Mouse (Mus musculus) Patski (cell line): ENCODE measurements at regions not wholly inside any gene's neighbourhood (a gene's known extent, or its start where the extent isn't known, plus 50 kb on each side); places are given as distances from the start of the nearest gene placed in this dataset.

Experiments used
- ATAC-seq: fragments of 100-300 bp; one replicate; pipeline ENCODE4 v1.8.0; 2021
- CTCF ChIA-PET: fragments of 350-600 bp; sonication (Branson Sonifier 250); formaldehyde crosslinking; loops from one replicate; lab custom pipeline; 2022; ENCODE audit warnings: inconsistent platforms; lab: Charles Lee
- POLR2A ChIA-PET: fragments of 350-600 bp; sonication (Branson Sonifier 250); formaldehyde crosslinking; loops from one replicate; lab custom pipeline; 2022; ENCODE audit warnings: antibody characterized with exemption, inconsistent platforms; lab: Charles Lee
- DNase-seq: peaks from one replicate; pipeline ENCODE4 v3.0.0-alpha.2; 2011; ENCODE audit warnings: low read depth, low spot score
- H3K27me3 ChIP-seq: fragments of 371-371 bp; one replicate; pipeline ENCODE4 v1.5.1; 2021
- CTCF ChIP-seq: fragments of 100-300 bp; IDR thresholded peaks from one replicate; pipeline ENCODE4 v1.5.1; 2021
- in situ Hi-C: fragments of 300-500 bp; cut with MboI; formaldehyde crosslinking; loops from 3 replicates; pipeline ENCODE4 v1.11.1; 2018; ENCODE audit warnings: low pct_unique_long_range_greater_than_20kb, mixed read lengths

- ATAC-seq (no peak), DNase-seq (no peak)
- H3K27me3 ChIP-seq: no peaks in the 10 kb centered on the region
- CTCF ChIA-PET: interaction anchor here (0.6 kb wide), 1 partner anchor 67 kb away, joined by 3 read pairs; no protein-coding TSS in a partner anchor
- in situ Hi-C loops: no loop called here
- TF ChIP-seq CTCF: no peak
- POLR2A ChIA-PET: no interaction called here
Measured at GRCm38 (mm10) chr6:141136664-141137375, 112.2 kb upstream of the Pde3a start.

- H3K27me3 ChIP-seq: no peaks in the 10 kb centered on the region
- CTCF ChIA-PET: no interaction called here
- POLR2A ChIA-PET: no interaction called here
- no peak for ATAC-seq
- TF ChIP-seq CTCF: no peak
- no peak for DNase-seq
- in situ Hi-C loops: no loop called here
Measured at GRCm38 (mm10) chr6:141141016-141141415, 108.1 kb upstream of the Pde3a start.

GRCm38 (mm10) chr6:141148417-141149169 lies 100.5 kb upstream of the Pde3a start:
- no peak for TF ChIP-seq CTCF
- in situ Hi-C loops: no loop called here
- CTCF ChIA-PET: no interaction called here
- no peak for ATAC-seq
- no peaks in the 10 kb centered on the region for H3K27me3 ChIP-seq
- DNase-seq: no peak
- POLR2A ChIA-PET: no interaction called here

GRCm38 (mm10) chr6:141149170-141149917 lies 99.7 kb upstream of the Pde3a start:
- DNase-seq (no peak), ATAC-seq (no peak)
- CTCF ChIA-PET: no interaction called here
- in situ Hi-C loops: no loop called here
- no peak for TF ChIP-seq CTCF
- no peaks in the 10 kb centered on the region for H3K27me3 ChIP-seq
- POLR2A ChIA-PET: no interaction called here

DNA sequence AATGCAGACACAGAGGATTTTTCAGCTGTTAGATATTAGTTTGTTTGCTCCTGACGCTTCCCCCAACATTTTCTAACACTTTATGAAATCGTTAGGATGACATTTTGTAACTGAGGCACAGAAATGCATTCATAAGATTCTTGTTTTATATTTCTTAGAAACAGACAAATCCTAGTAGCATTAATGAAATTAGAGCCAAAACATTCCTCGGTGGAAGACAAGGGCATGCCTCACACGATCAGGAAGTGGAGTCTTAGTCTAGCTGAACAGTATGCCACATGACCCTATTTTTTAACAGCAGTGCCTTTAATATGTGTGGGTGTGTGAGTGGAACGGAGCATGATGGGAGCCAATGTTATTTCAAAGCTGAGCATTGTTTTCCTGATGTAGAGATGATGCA lies 89.7 kb upstream of the Pde3a start:
- no peak for DNase-seq
- in situ Hi-C loops: no loop called here

GRCm38 (mm10) chr6:141161626-141162233 lies 87.3 kb upstream of the Pde3a start:
- ATAC-seq (no peak), DNase-seq (no peak)
- ChIA-PET CTCF (no interaction called here), POLR2A (no interaction called here)
- TF ChIP-seq CTCF: no peak
- in situ Hi-C loops: no loop called here
- H3K27me3 ChIP-seq: no peaks in the 10 kb centered on the region

More for the DNA sequence above, 89.7 kb upstream of the Pde3a start:
- no peak for ATAC-seq
- CTCF ChIA-PET: no interaction called here
- H3K27me3 ChIP-seq: no peaks in the 10 kb centered on the region
- no peak for TF ChIP-seq CTCF
- POLR2A ChIA-PET: no interaction called here

- no peak for ATAC-seq
- POLR2A ChIA-PET: no interaction called here
- no peak for TF ChIP-seq CTCF
- no peaks in the 10 kb centered on the region for H3K27me3 ChIP-seq
- DNase-seq: no peak
- CTCF ChIA-PET: no interaction called here
- in situ Hi-C loops: no loop called here
Measured at GRCm38 (mm10) chr6:141167270-141167669, 81.8 kb upstream of the Pde3a start.

- no peak for DNase-seq
- TF ChIP-seq CTCF: no peak
- ATAC-seq: no peak
- ChIA-PET POLR2A (interaction anchor here (0.7 kb wide), 1 partner anchor 459 kb away, joined by 3 read pairs; no protein-coding TSS in a partner anchor), CTCF (no interaction called here)
- H3K27me3 ChIP-seq: no peaks in the 10 kb centered on the region
- in situ Hi-C loops: no loop called here
Measured at GRCm38 (mm10) chr6:141168356-141168755, 80.7 kb upstream of the Pde3a start.

GRCm38 (mm10) chr6:141183782-141184181 lies 65.3 kb upstream of the Pde3a start:
- POLR2A ChIA-PET: no interaction called here
- ATAC-seq (no peak), DNase-seq (peak; percentile 30)
- CTCF ChIA-PET: no interaction called here
- TF ChIP-seq CTCF: no peak
- in situ Hi-C loops: no loop called here
- H3K27me3 ChIP-seq: no peaks in the 10 kb centered on the region

- no peak for DNase-seq
- TF ChIP-seq CTCF: no peak
- CTCF ChIA-PET: no interaction called here
- POLR2A ChIA-PET: no interaction called here
- no peaks in the 10 kb centered on the region for H3K27me3 ChIP-seq
- no peak for ATAC-seq
- in situ Hi-C loops: no loop called here
Measured at GRCm38 (mm10) chr6:141188036-141188435, 61.0 kb upstream of the Pde3a start.
